17 mouse cellular contexts compared by ENCODE assay signal in genomic region chr12:91695761-91696160, GRCm38 (mm10).
DNase-seq lines count a peak whose midpoint lies in the region; ATAC-seq and TF ChIP-seq lines count a peak whose summit lies in the region.
"Had no signal": no experiment of that assay in that cellular context is flagged by ENCODE, and none has a peak within 500 bp of the region (broad histone marks: within the 10 kb centered on the region; RNA-seq: fewer than 3 reads in every experiment).

No protein-coding gene starts in this region.

- 0 out of 2 replicates have a peak overlapping the region, but pooled peaks have one; percentile 25 for H3K27ac ChIP-seq in liver, embryonic 13.5 days
- H3K27ac ChIP-seq in liver, embryonic 11.5 days (ENCODE audit: low read depth, low read length): no peak overlapping the region
- no peak overlapping the region for H3K27ac ChIP-seq in embryonic facial prominence, embryonic 14.5 days (replicated peaks; ENCODE audit: low read depth, low read length)
- peak overlapping the region; percentile 90 for H3K27ac ChIP-seq in liver, postnatal 0 days (ENCODE audit: low read depth)
- H3K27ac ChIP-seq: forebrain, embryonic 15.5 days; heart, adult 2 months; limb, embryonic 15.5 days; stomach, embryonic 15.5 days had no signal

- H3K36me3 ChIP-seq in liver, embryonic 13.5 days: peaks cover 13% of the 10 kb centered on the region
- no peaks in the 10 kb centered on the region for H3K36me3 ChIP-seq in liver, embryonic 11.5 days (ENCODE audit: control insufficient read depth, insufficient read depth, low read length)
- H3K36me3 ChIP-seq in embryonic facial prominence, embryonic 14.5 days (ENCODE audit: control insufficient read depth, insufficient read depth, low read length): no peaks in the 10 kb centered on the region
- H3K36me3 ChIP-seq in liver, postnatal 0 days (replicated peaks; ENCODE audit: insufficient read depth, low read length): no peaks in the 10 kb centered on the region
- H3K36me3 ChIP-seq: forebrain, embryonic 15.5 days; limb, embryonic 15.5 days; stomach, embryonic 15.5 days had no signal

- no peak overlapping the region for H3K4me3 ChIP-seq in liver, embryonic 13.5 days (replicated peaks)
- no peak overlapping the region for H3K4me3 ChIP-seq in liver, embryonic 11.5 days (ENCODE audit: low read depth, low read length)
- no peak overlapping the region for H3K4me3 ChIP-seq in embryonic facial prominence, embryonic 14.5 days (ENCODE audit: low read depth, low read length)
- H3K4me3 ChIP-seq in liver, postnatal 0 days (ENCODE audit: low read depth, low read length): no peak overlapping the region
- H3K4me3 ChIP-seq: forebrain, embryonic 15.5 days; heart, adult 2 months; limb, embryonic 15.5 days; stomach, embryonic 15.5 days had no signal

- H3K9ac ChIP-seq in liver, embryonic 13.5 days: no peak overlapping the region
- H3K9ac ChIP-seq in liver, embryonic 11.5 days (ENCODE audit: low read depth, low read length): no peak overlapping the region
- H3K9ac ChIP-seq in embryonic facial prominence, embryonic 14.5 days (ENCODE audit: low read depth, low read length): no peak overlapping the region
- peak overlapping the region; percentile 33; the same call in 1 of the 2 replicates for H3K9ac ChIP-seq in liver, postnatal 0 days (replicated peaks)
- H3K9ac ChIP-seq: forebrain, embryonic 15.5 days; limb, embryonic 15.5 days; stomach, embryonic 15.5 days had no signal

- no peak for TF ChIP-seq EP300 in liver, postnatal 0 days (IDR thresholded peaks at IDR 0.05; ENCODE audit: low read depth)

- H3K4me1 ChIP-seq in liver, embryonic 13.5 days (replicated peaks): peaks cover 24% of the 10 kb centered on the region
- peaks cover 6% of the 10 kb centered on the region; the same call in 1 of the 2 replicates for H3K4me1 ChIP-seq in liver, embryonic 11.5 days (replicated peaks; ENCODE audit: control insufficient read depth, insufficient read depth, low read length)
- H3K4me1 ChIP-seq in embryonic facial prominence, embryonic 14.5 days (ENCODE audit: control insufficient read depth, insufficient read depth, low read length): no peaks in the 10 kb centered on the region
- H3K4me1 ChIP-seq in liver, postnatal 0 days (ENCODE audit: insufficient read depth): 0 out of 2 replicates have a peak, but pooled peaks cover 4% of the 10 kb centered on the region
- H3K4me1 ChIP-seq: forebrain, embryonic 15.5 days; stomach, embryonic 15.5 days had no signal

- no peak for TF ChIP-seq CTCF in liver, postnatal 0 days (IDR thresholded peaks at IDR 0.05; ENCODE audit: low read depth)

- no peaks in the 10 kb centered on the region for H3K27me3 ChIP-seq in liver, embryonic 13.5 days
- H3K27me3 ChIP-seq in liver, embryonic 11.5 days (replicated peaks; ENCODE audit: control insufficient read depth, insufficient read depth, low read length): no peaks in the 10 kb centered on the region
- H3K27me3 ChIP-seq in embryonic facial prominence, embryonic 14.5 days (replicated peaks; ENCODE audit: control insufficient read depth, insufficient read depth, low read length): no peaks in the 10 kb centered on the region
- no peaks in the 10 kb centered on the region for H3K27me3 ChIP-seq in liver, postnatal 0 days (ENCODE audit: insufficient read depth, low read length)
- H3K27me3 ChIP-seq: forebrain, embryonic 15.5 days; limb, embryonic 15.5 days; stomach, embryonic 15.5 days had no signal

- WGBS in liver, embryonic 13.5 days (ENCODE audit: insufficient replicate concordance): 86% methylated on average over 4 of the region's 4 CpGs
- 90% methylated on average over 4 of the region's 4 CpGs for WGBS in liver, embryonic 11.5 days
- WGBS in embryonic facial prominence, embryonic 14.5 days: 86% methylated on average over 4 of the region's 4 CpGs
- WGBS in liver, postnatal 0 days (ENCODE audit: insufficient replicate concordance): 77% methylated on average over 4 of the region's 4 CpGs

- no peak overlapping the region for H3K4me2 ChIP-seq in liver, embryonic 13.5 days
- H3K4me2 ChIP-seq in liver, embryonic 11.5 days: no peak overlapping the region
- no peak overlapping the region for H3K4me2 ChIP-seq in embryonic facial prominence, embryonic 14.5 days (ENCODE audit: low read depth, low read length)
- peak overlapping the region; percentile 50 for H3K4me2 ChIP-seq in liver, postnatal 0 days (ENCODE audit: low read depth, low read length)
- H3K4me2 ChIP-seq: forebrain, embryonic 15.5 days; limb, embryonic 15.5 days; stomach, embryonic 15.5 days had no signal

- intact Hi-C loops in gastrocnemius, postnatal 36 days (cut with DNase I): no loop called here

- H3K9me3 ChIP-seq in liver, embryonic 13.5 days (replicated peaks): no peaks in the 10 kb centered on the region
- no peaks in the 10 kb centered on the region for H3K9me3 ChIP-seq in liver, embryonic 11.5 days (ENCODE audit: control insufficient read depth, low read length)
- H3K9me3 ChIP-seq in embryonic facial prominence, embryonic 14.5 days (ENCODE audit: control insufficient read depth, low read length): no peaks in the 10 kb centered on the region
- no peaks in the 10 kb centered on the region for H3K9me3 ChIP-seq in liver, postnatal 0 days (ENCODE audit: low read length)
- H3K9me3 ChIP-seq: forebrain, embryonic 15.5 days; limb, embryonic 15.5 days; stomach, embryonic 15.5 days had no signal

- no peak for DNase-seq in liver, embryonic 13.5 days
- DNase-seq in liver, embryonic 11.5 days (ENCODE audit: low spot score): no peak
- DNase-seq in embryonic facial prominence, embryonic 14.5 days (ENCODE audit: low spot score): peak; percentile 63
- no peak for DNase-seq in liver, postnatal 0 days
- peak; percentile 99 for DNase-seq in retina, postnatal 1 day
- no peak for DNase-seq in kidney, postnatal 10 days
- no peak for DNase-seq in gastrocnemius, postnatal 36 days
- DNase-seq: cerebellum, adult 2 months; gastrocnemius, postnatal 14 days; heart, adult 2 months; heart, postnatal 36 days; right cerebral cortex, postnatal 14 days; thymus, adult 2 months had no signal

- ATAC-seq in liver, embryonic 13.5 days (ENCODE audit: low read depth): no peak
- ATAC-seq in liver, embryonic 11.5 days (replicated peaks; ENCODE audit: low FRiP score): no peak
- ATAC-seq in embryonic facial prominence, embryonic 14.5 days (ENCODE audit: low read depth): peak; percentile 84; the same call in 1 of the 2 replicates
- ATAC-seq in liver, postnatal 0 days: no peak
- ATAC-seq: forebrain, embryonic 15.5 days; lung, postnatal 0 days had no signal

Comparison
In these comparisons a context has a peak if more than half of its experiments do, and no peak if none do; other contexts are left out.
1. H3K27ac ChIP-seq: peak in liver, embryonic 13.5 days (single experiment) and liver, postnatal 0 days (single experiment); none in liver, embryonic 11.5 days (single experiment) and embryonic facial prominence, embryonic 14.5 days (single experiment).
2. DNase-seq: peak in embryonic facial prominence, embryonic 14.5 days (single experiment) and retina, postnatal 1 day (single experiment); none in liver, embryonic 13.5 days (single experiment), liver, embryonic 11.5 days (single experiment), liver, postnatal 0 days (single experiment), kidney, postnatal 10 days (single experiment) and gastrocnemius, postnatal 36 days (0 of 2).